Mouse (Mus musculus): ENCODE measurements around the gene Hc. TPM values are rescaled to one million over a fixed set of nuclear protein-coding genes. Genes with fewer than 3 reads are reported as not detected.

Hc gene
- polyA plus RNA-seq, 1 experiment from 2014 or later: 1.6 TPM

- H3K4me2 ChIP-seq: no peak overlapping the region
- H3K36me3 ChIP-seq: no peaks in the 10 kb centered on the region
- H3K4me1 ChIP-seq: no peaks in the 10 kb centered on the region
- H3K9me3 ChIP-seq: no peaks in the 10 kb centered on the region
- H3K4me3 ChIP-seq: no peak overlapping the region
- H3K27me3 ChIP-seq: no peaks in the 10 kb centered on the region
- H3K27ac ChIP-seq: no peak overlapping the region
- H3K9ac ChIP-seq: no peak overlapping the region
- 74% methylated on average over 3 of the region's 3 CpGs for WGBS
- ATAC-seq (ENCODE audit: borderline replicate concordance, extremely low read depth, low FRiP score, low TSS enrichment): no peak
Measured at GRCm38 (mm10) chr2:34991966-34992365, 69.3 kb downstream of the Hc start.

- no peaks in the 10 kb centered on the region for H3K27me3 ChIP-seq
- no peak for ATAC-seq (ENCODE audit: borderline replicate concordance, extremely low read depth, low FRiP score, low TSS enrichment)
Measured at GRCm38 (mm10) chr2:34989749-34990148, 71.5 kb downstream of the Hc start.

GRCm38 (mm10) chr2:34987595-34987994 is 73.6 kb downstream of the Hc start:
- no peak overlapping the region for H3K9ac ChIP-seq
- no peak overlapping the region for H3K27ac ChIP-seq
- no peaks in the 10 kb centered on the region for H3K4me1 ChIP-seq
- no peaks in the 10 kb centered on the region for H3K36me3 ChIP-seq
- H3K4me3 ChIP-seq: no peak overlapping the region
- no peak overlapping the region for H3K4me2 ChIP-seq
- H3K27me3 ChIP-seq: no peaks in the 10 kb centered on the region
- no peak for ATAC-seq (ENCODE audit: borderline replicate concordance, extremely low read depth, low FRiP score, low TSS enrichment)
- 56% methylated on average over 1 of the region's 1 CpGs for WGBS
- H3K9me3 ChIP-seq: no peaks in the 10 kb centered on the region

More at GRCm38 (mm10) chr2:34989749-34990148, 71.5 kb downstream of the Hc start:
- H3K36me3 ChIP-seq: no peaks in the 10 kb centered on the region
- WGBS: 74% methylated on average over 1 of the region's 1 CpGs
- H3K4me3 ChIP-seq: no peak overlapping the region
- no peak overlapping the region for H3K4me2 ChIP-seq
- no peaks in the 10 kb centered on the region for H3K9me3 ChIP-seq
- no peak overlapping the region for H3K27ac ChIP-seq
- H3K9ac ChIP-seq: no peak overlapping the region
- no peaks in the 10 kb centered on the region for H3K4me1 ChIP-seq

GRCm38 (mm10) chr2:34984885-34985284 is 76.4 kb downstream of the Hc start:
- H3K27ac ChIP-seq: no peak overlapping the region
- no peak overlapping the region for H3K9ac ChIP-seq
- WGBS: 76% methylated on average over 8 of the region's 8 CpGs
- no peak overlapping the region for H3K4me3 ChIP-seq
- H3K9me3 ChIP-seq: no peaks in the 10 kb centered on the region
- no peaks in the 10 kb centered on the region for H3K4me1 ChIP-seq
- ATAC-seq (ENCODE audit: borderline replicate concordance, extremely low read depth, low FRiP score, low TSS enrichment): no peak
- no peaks in the 10 kb centered on the region for H3K27me3 ChIP-seq
- H3K36me3 ChIP-seq: no peaks in the 10 kb centered on the region
- H3K4me2 ChIP-seq: no peak overlapping the region

- Histone ChIP-seq H3K9ac (no peak overlapping the region), H3K27ac (no peak overlapping the region), H3K9me3 (no peaks in the 10 kb centered on the region), H3K4me2 (no peak overlapping the region), H3K4me3 (no peak overlapping the region), H3K27me3 (no peaks in the 10 kb centered on the region), H3K4me1 (no peaks in the 10 kb centered on the region), H3K36me3 (no peaks in the 10 kb centered on the region)
- ATAC-seq (ENCODE audit: borderline replicate concordance, extremely low read depth, low FRiP score, low TSS enrichment): no peak
- 55% methylated on average over 11 of the region's 11 CpGs for WGBS
Measured at GRCm38 (mm10) chr2:34982906-34983698, 78.1 kb downstream of the Hc start.

GRCm38 (mm10) chr2:34982096-34982724 is 79.0 kb downstream of the Hc start:
- Histone ChIP-seq H3K36me3 (no peaks in the 10 kb centered on the region), H3K27ac (no peak overlapping the region), H3K4me3 (no peak overlapping the region), H3K27me3 (no peaks in the 10 kb centered on the region), H3K9ac (no peak overlapping the region), H3K4me2 (no peak overlapping the region), H3K9me3 (no peaks in the 10 kb centered on the region), H3K4me1 (no peaks in the 10 kb centered on the region)
- 71% methylated on average over 14 of the region's 14 CpGs for WGBS
- no peak for ATAC-seq (ENCODE audit: borderline replicate concordance, extremely low read depth, low FRiP score, low TSS enrichment)

GRCm38 (mm10) chr2:34979459-34980011 is 81.7 kb downstream of the Hc start:
- ATAC-seq (ENCODE audit: borderline replicate concordance, extremely low read depth, low FRiP score, low TSS enrichment): no peak
- Histone ChIP-seq H3K27ac (no peak overlapping the region), H3K27me3 (no peaks in the 10 kb centered on the region), H3K4me2 (no peak overlapping the region), H3K9ac (no peak overlapping the region), H3K4me3 (no peak overlapping the region), H3K36me3 (no peaks in the 10 kb centered on the region), H3K9me3 (no peaks in the 10 kb centered on the region), H3K4me1 (no peaks in the 10 kb centered on the region)
- 71% methylated on average over 3 of the region's 3 CpGs for WGBS

GRCm38 (mm10) chr2:34978226-34978625 is 83.0 kb downstream of the Hc start:
- no peak overlapping the region for H3K4me3 ChIP-seq
- no peaks in the 10 kb centered on the region for H3K9me3 ChIP-seq
- 84% methylated on average over 2 of the region's 2 CpGs for WGBS
- no peak overlapping the region for H3K9ac ChIP-seq
- H3K4me1 ChIP-seq: no peaks in the 10 kb centered on the region
- no peaks in the 10 kb centered on the region for H3K36me3 ChIP-seq
- no peaks in the 10 kb centered on the region for H3K27me3 ChIP-seq
- H3K4me2 ChIP-seq: no peak overlapping the region
- ATAC-seq (ENCODE audit: borderline replicate concordance, extremely low read depth, low FRiP score, low TSS enrichment): no peak
- H3K27ac ChIP-seq: no peak overlapping the region

GRCm38 (mm10) chr2:34976945-34977658 is 84.1 kb downstream of the Hc start:
- H3K4me1 ChIP-seq: no peaks in the 10 kb centered on the region
- 70% methylated on average over 8 of the region's 8 CpGs for WGBS
- H3K9ac ChIP-seq: no peak overlapping the region
- H3K4me2 ChIP-seq: no peak overlapping the region
- no peak for ATAC-seq (ENCODE audit: borderline replicate concordance, extremely low read depth, low FRiP score, low TSS enrichment)
- no peak overlapping the region for H3K4me3 ChIP-seq
- H3K36me3 ChIP-seq: no peaks in the 10 kb centered on the region
- no peak overlapping the region for H3K27ac ChIP-seq
- no peaks in the 10 kb centered on the region for H3K9me3 ChIP-seq
- H3K27me3 ChIP-seq: no peaks in the 10 kb centered on the region

- Histone ChIP-seq H3K27me3 (no peaks in the 10 kb centered on the region), H3K36me3 (no peaks in the 10 kb centered on the region), H3K4me3 (no peak overlapping the region), H3K4me1 (no peaks in the 10 kb centered on the region), H3K27ac (no peak overlapping the region), H3K4me2 (no peak overlapping the region), H3K9me3 (no peaks in the 10 kb centered on the region), H3K9ac (no peak overlapping the region)
- ATAC-seq (ENCODE audit: borderline replicate concordance, extremely low read depth, low FRiP score, low TSS enrichment): no peak
- 77% methylated on average over 6 of the region's 6 CpGs for WGBS
Measured at GRCm38 (mm10) chr2:34976447-34976846, 84.8 kb downstream of the Hc start.

- Histone ChIP-seq H3K27me3 (no peaks in the 10 kb centered on the region), H3K4me2 (no peak overlapping the region), H3K9ac (no peak overlapping the region), H3K4me3 (no peak overlapping the region), H3K27ac (no peak overlapping the region), H3K36me3 (no peaks in the 10 kb centered on the region), H3K4me1 (no peaks in the 10 kb centered on the region), H3K9me3 (no peaks in the 10 kb centered on the region)
- WGBS: 73% methylated on average over 8 of the region's 8 CpGs
- ATAC-seq (ENCODE audit: borderline replicate concordance, extremely low read depth, low FRiP score, low TSS enrichment): no peak
Measured at GRCm38 (mm10) chr2:34973087-34973486, 88.2 kb downstream of the Hc start.
